Mouse (Mus musculus) G1E (cell line): ENCODE measurements at regions not wholly inside any gene's neighbourhood (a gene's known extent, or its start where the extent isn't known, plus 50 kb on each side); places are given as distances from the start of the nearest gene placed in this dataset.

ENCODE experiments used
- ATAC-seq: 2 replicates; pipeline ENCODE4 v1.8.0; 2016; ENCODE audit warnings: mild to moderate bottlenecking; ENCODE audit not compliant: insufficient number of reproducible peaks, poor library complexity, low FRiP score, severe bottlenecking; ENCODE audit errors: extremely low read depth
- DNase-seq: peaks from one replicate; pipeline ENCODE4 v3.0.0; 2012; ENCODE audit warnings: low spot score
- H3K27me3 ChIP-seq: 2 replicates; pipeline ENCODE4 v1.6.1; 2012; ENCODE audit warnings: mild to moderate bottlenecking, low read length, inconsistent platforms; ENCODE audit not compliant: insufficient read depth
- H3K36me3 ChIP-seq: replicated peaks from 2 replicates; pipeline ENCODE3; 2012; ENCODE audit warnings: mild to moderate bottlenecking, inconsistent platforms
- H3K4me1 ChIP-seq: 2 replicates; pipeline ENCODE4 v1.6.1; 2012; ENCODE audit warnings: low read depth, low read length, inconsistent platforms, mixed read lengths; ENCODE audit not compliant: insufficient read depth
- H3K4me3 ChIP-seq: 2 replicates; pipeline ENCODE4 v1.5.1; 2012; ENCODE audit warnings: low read depth, mild to moderate bottlenecking, inconsistent platforms, low read length, moderate library complexity, mixed read lengths
- H3K9me3 ChIP-seq: replicated peaks from 2 replicates; pipeline ENCODE4 v1.6.1; 2012; ENCODE audit warnings: inconsistent platforms
- CTCF ChIP-seq: IDR thresholded peaks from 2 replicates; pipeline ENCODE4 v1.5.1; 2012; ENCODE audit warnings: low read depth, low read length, inconsistent platforms, mixed read lengths
- GATA1 ChIP-seq: IDR thresholded peaks from 2 replicates; pipeline ENCODE4 v1.6.1; 2012; ENCODE audit warnings: borderline replicate concordance, low read length, inconsistent platforms, mixed read lengths
- GATA2 ChIP-seq: IDR thresholded peaks from 2 replicates; pipeline ENCODE4 v1.6.1; 2012; ENCODE audit warnings: low read depth, low read length, inconsistent platforms, borderline replicate concordance
- POLR2AphosphoS5 ChIP-seq: IDR thresholded peaks from 2 replicates; pipeline ENCODE4 v1.6.1; 2012; ENCODE audit warnings: low read depth, low read length, inconsistent platforms; ENCODE audit not compliant: insufficient replicate concordance
- TAL1 ChIP-seq: conservative IDR thresholded peaks from 2 replicates; pipeline ENCODE4 v1.6.1; 2012; ENCODE audit warnings: low read depth, low read length, inconsistent platforms, mixed read lengths

GRCm38 (mm10) chr6:131022217-131022616 lies 224.9 kb downstream of the Klra2 start:
- H3K4me1 ChIP-seq: no peaks in the 10 kb centered on the region
- DNase-seq (no peak), ATAC-seq (peak; percentile 45; the same call in 1 of the 2 replicates)
- H3K9me3 ChIP-seq: no peaks in the 10 kb centered on the region
- H3K36me3 ChIP-seq: no peaks in the 10 kb centered on the region
- TF ChIP-seq TAL1 (no peak), GATA2 (no peak), GATA1 (no peak), CTCF (no peak), POLR2AphosphoS5 (no peak)
- H3K4me3 ChIP-seq: no peak overlapping the region
- H3K27me3 ChIP-seq: no peaks in the 10 kb centered on the region
